Mouse (Mus musculus) liver, embryonic 11.5 days (tissue): Measurements from ENCODE around the gene Cfap43. TPM values are rescaled to one million over a fixed set of nuclear protein-coding genes. Genes with fewer than 3 reads are reported as not detected.

Experiments
- ATAC-seq: fragments of 200-750 bp; cut with Nextera tagmentation; replicated peaks from 2 replicates; pipeline ENCODE4 v1.8.0; 2017; ENCODE audit warnings: moderate number of reproducible peaks, mild to moderate bottlenecking, moderate TSS enrichment, moderate library complexity; ENCODE audit not compliant: low FRiP score
- DNase-seq: peaks from one replicate; pipeline ENCODE4 v3.0.0-alpha.2; 2017; ENCODE audit warnings: low spot score
- H3K27ac ChIP-seq: fragments of 300-500 bp; sonication (generic); 2 replicates; pipeline ENCODE4 v1.5.1; 2014; ENCODE audit warnings: mild to moderate bottlenecking, low read depth, low read length, control low read depth
- H3K27me3 ChIP-seq: fragments of 300-500 bp; sonication (generic); replicated peaks from 2 replicates; pipeline ENCODE4 v1.6.1; 2014; ENCODE audit warnings: low read length, mixed read lengths; ENCODE audit not compliant: control insufficient read depth, insufficient read depth
- H3K36me3 ChIP-seq: fragments of 300-500 bp; sonication (generic); 2 replicates; pipeline ENCODE4 v1.6.1; 2014; ENCODE audit warnings: mild to moderate bottlenecking, low read length, moderate library complexity, mixed read lengths; ENCODE audit not compliant: control insufficient read depth, insufficient read depth
- H3K4me1 ChIP-seq: fragments of 300-500 bp; sonication (generic); replicated peaks from 2 replicates; pipeline ENCODE4 v1.6.1; 2014; ENCODE audit warnings: low read length, mixed read lengths; ENCODE audit not compliant: control insufficient read depth, insufficient read depth
- H3K4me2 ChIP-seq: fragments of 300-500 bp; sonication (generic); 2 replicates; pipeline ENCODE4 v1.6.1; 2014; ENCODE audit warnings: mild to moderate bottlenecking, control low read depth, moderate library complexity
- H3K4me3 ChIP-seq: fragments of 300-500 bp; sonication (generic); 2 replicates; pipeline ENCODE4 v1.5.1; 2014; ENCODE audit warnings: low read depth, low read length, control low read depth
- H3K9ac ChIP-seq: fragments of 300-500 bp; sonication (generic); 2 replicates; pipeline ENCODE4 v1.6.1; 2014; ENCODE audit warnings: low read depth, low read length, control low read depth
- H3K9me3 ChIP-seq: fragments of 300-500 bp; sonication (generic); 2 replicates; pipeline ENCODE4 v1.6.1; 2016; ENCODE audit warnings: low read length, inconsistent platforms, mixed read lengths; ENCODE audit not compliant: control insufficient read depth
- WGBS: fragments of 180-500 bp; shearing (Covaris S2); extraction: QIAGEN DNeasy Blood & Tissue Kit; methylation state at CpG from one replicate; pipeline ENCODE4 v1.1.7; 2014; 5-methylcytosine and 5-hydroxymethylcytosine counted together
- polyA plus RNA-seq: library from polyadenylated mRNA; unstranded; fragments of >200 nt; fragmentation: Nextera tagmentation; extraction: Ambion mirVana; gene quantifications from 2 replicates; pipeline ENCODE4 v1.2.1, GENCODE M21; 2014

Gene Cfap43
- polyA plus RNA-seq, result 0.04 TPM in 1 of 2 replicates, not detected in the other

GRCm38 (mm10) chr19:47919126-47919965 lies at the start of gene Cfap43, which contains the start of gene Itprip:
TSS of gene Cfap43 (minus strand) at chr19:47919287.
TSS of gene Itprip (minus strand) at chr19:47919299.
- Histone ChIP-seq H3K4me1 (peaks cover 13% of the 10 kb centered on the region), H3K27me3 (no peaks in the 10 kb centered on the region), H3K4me2 (peak within 1 kb of the TSS; percentile 79), H3K36me3 (no peaks in the 10 kb centered on the region), H3K9ac (peak within 1 kb of the TSS; percentile 83), H3K4me3 (peak within 1 kb of the TSS; percentile 84), H3K9me3 (no peaks in the 10 kb centered on the region), H3K27ac (peak within 1 kb of the TSS; percentile 80)
- WGBS, result under 1% methylated on average over 48 of the region's 48 CpGs
- peak; percentile 89 for DNase-seq
- ATAC-seq, result peak; percentile 86

GRCm38 (mm10) chr19:47958181-47958580 lies 39.1 kb upstream of the Cfap43 start:
- H3K9me3 ChIP-seq, result no peaks in the 10 kb centered on the region
- H3K27ac ChIP-seq, result no peak overlapping the region
- H3K4me3 ChIP-seq, result no peak overlapping the region
- H3K4me1 ChIP-seq, result no peaks in the 10 kb centered on the region
- ATAC-seq (no peak), DNase-seq (no peak)
- no peaks in the 10 kb centered on the region for H3K36me3 ChIP-seq
- no peaks in the 10 kb centered on the region for H3K27me3 ChIP-seq
- no peak overlapping the region for H3K4me2 ChIP-seq
- WGBS, result 70% methylated on average over 13 of the region's 13 CpGs
- no peak overlapping the region for H3K9ac ChIP-seq

- no peak overlapping the region for H3K4me2 ChIP-seq
- no peaks in the 10 kb centered on the region for H3K36me3 ChIP-seq
- no peaks in the 10 kb centered on the region for H3K4me1 ChIP-seq
- H3K9me3 ChIP-seq, result no peaks in the 10 kb centered on the region
- no peak for ATAC-seq
- no peak overlapping the region for H3K9ac ChIP-seq
- H3K27me3 ChIP-seq, result no peaks in the 10 kb centered on the region
- no peak overlapping the region for H3K4me3 ChIP-seq
- 79% methylated on average over 9 of the region's 9 CpGs for WGBS
- no peak overlapping the region for H3K27ac ChIP-seq
- no peak for DNase-seq
Observed at GRCm38 (mm10) chr19:47953169-47953568, 34.1 kb upstream of the Cfap43 start.

DNA sequence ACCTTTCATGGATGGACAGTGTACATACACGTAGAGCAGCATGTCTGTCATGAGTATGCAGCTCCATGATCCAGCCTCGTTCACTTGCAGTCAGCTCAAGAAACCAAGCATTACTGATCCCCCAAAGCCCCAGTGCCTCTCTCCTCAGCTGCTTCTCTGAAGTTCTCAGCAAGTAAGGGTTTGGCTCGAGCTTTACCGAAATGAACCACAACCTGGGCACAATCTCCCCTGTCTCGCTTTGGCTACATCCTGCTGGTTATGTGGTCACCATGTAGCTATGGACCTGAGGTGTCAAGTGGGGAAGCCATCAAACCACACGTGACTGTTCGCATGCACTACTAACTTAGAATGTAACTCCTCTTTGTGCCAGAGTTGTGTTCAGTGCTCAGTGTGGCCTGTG lies 31.9 kb upstream of the Cfap43 start:
- DNase-seq, result no peak
- Histone ChIP-seq H3K4me1 (no peaks in the 10 kb centered on the region), H3K9ac (no peak overlapping the region), H3K4me3 (no peak overlapping the region), H3K9me3 (no peaks in the 10 kb centered on the region), H3K36me3 (no peaks in the 10 kb centered on the region), H3K27ac (no peak overlapping the region), H3K27me3 (no peaks in the 10 kb centered on the region), H3K4me2 (no peak overlapping the region)
- WGBS, result 83% methylated on average over 7 of the region's 7 CpGs
- no peak for ATAC-seq

DNA sequence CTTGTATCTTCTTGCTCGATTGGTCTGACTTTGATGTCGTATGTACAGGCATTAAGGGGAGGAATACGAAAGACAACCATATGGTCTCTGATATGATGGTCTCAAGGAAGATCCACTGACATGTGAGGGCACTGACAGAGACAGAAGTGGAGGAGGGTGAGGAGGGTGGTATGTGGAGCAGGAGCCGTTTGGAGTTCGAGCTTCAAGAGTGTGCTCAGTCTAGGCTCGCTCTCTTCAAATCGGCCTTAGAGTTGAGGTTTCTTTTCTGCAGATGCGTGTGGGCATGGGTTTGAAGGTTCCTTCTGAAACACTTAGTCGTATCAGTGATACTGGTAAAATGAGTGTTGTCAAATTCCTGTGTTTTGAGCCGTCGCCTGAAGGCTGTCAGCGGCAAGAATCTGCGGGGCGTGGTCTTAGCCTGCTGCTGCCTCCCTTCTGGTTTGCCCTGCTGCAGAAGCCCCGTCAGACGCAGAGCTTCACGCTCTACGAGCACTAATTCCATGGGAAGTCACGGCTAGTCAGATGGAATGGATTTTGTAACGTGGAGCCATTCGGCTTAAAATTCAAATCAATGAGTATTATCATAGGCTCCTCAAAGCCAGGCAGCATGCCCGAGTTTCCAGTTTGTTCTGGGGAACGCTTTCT lies 27.9 kb upstream of the Cfap43 start:
- WGBS, result 60% methylated on average over 23 of the region's 23 CpGs
- Histone ChIP-seq H3K27me3 (no peaks in the 10 kb centered on the region), H3K36me3 (no peaks in the 10 kb centered on the region), H3K9me3 (no peaks in the 10 kb centered on the region), H3K4me2 (no peak overlapping the region), H3K27ac (no peak overlapping the region), H3K4me1 (no peaks in the 10 kb centered on the region), H3K9ac (no peak overlapping the region), H3K4me3 (no peak overlapping the region)
- DNase-seq (no peak), ATAC-seq (no peak)

DNA sequence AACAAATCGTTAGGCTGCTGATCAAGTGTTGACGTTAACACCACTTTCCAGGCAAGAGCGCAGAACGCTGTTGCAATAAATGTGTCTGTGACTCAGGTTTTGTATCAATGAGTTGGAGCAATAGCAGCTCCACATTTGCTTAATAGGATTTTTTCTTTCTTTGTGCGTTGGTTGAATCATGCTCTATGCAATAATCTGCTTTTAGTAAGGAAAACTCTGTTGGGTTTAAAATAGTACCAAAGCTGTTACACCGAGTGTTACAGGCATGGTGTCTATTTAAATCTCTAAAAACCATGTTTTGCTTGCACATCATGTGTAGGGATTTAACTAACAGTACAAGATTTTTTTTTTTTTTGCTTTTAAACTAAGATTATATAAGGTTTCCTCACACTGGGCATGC lies 20.3 kb upstream of the Cfap43 start:
- DNase-seq (no peak), ATAC-seq (no peak)
- no peak overlapping the region for H3K4me2 ChIP-seq
- 0 out of 2 replicates have a peak, but pooled peaks cover 3% of the 10 kb centered on the region for H3K4me1 ChIP-seq
- peaks cover 15% of the 10 kb centered on the region for H3K27me3 ChIP-seq
- no peaks in the 10 kb centered on the region for H3K36me3 ChIP-seq
- no peak overlapping the region for H3K9ac ChIP-seq
- H3K27ac ChIP-seq, result no peak overlapping the region
- WGBS, result 81% methylated on average over 6 of the region's 6 CpGs
- no peak overlapping the region for H3K4me3 ChIP-seq
- no peaks in the 10 kb centered on the region for H3K9me3 ChIP-seq

- ATAC-seq, result peak; percentile 70
Observed at GRCm38 (mm10) chr19:47937443-47938406, 18.6 kb upstream of the Cfap43 start, which contains the start of gene Cfap58. TSS of gene Cfap58 (plus strand) at chr19:47937675.

GRCm38 (mm10) chr19:47936938-47937337 lies 17.9 kb upstream of the Cfap43 start:
- 58% methylated on average over 9 of the region's 9 CpGs for WGBS
- Histone ChIP-seq H3K27me3 (peaks cover 15% of the 10 kb centered on the region), H3K4me3 (no peak overlapping the region)

More at GRCm38 (mm10) chr19:47937443-47938406, 18.6 kb upstream of the Cfap43 start, which contains the start of gene Cfap58:
- H3K27me3 ChIP-seq, result peaks cover 15% of the 10 kb centered on the region
- no peaks in the 10 kb centered on the region for H3K36me3 ChIP-seq
- H3K9ac ChIP-seq, result no peak within 1 kb of the TSS
- peak within 1 kb of the TSS; percentile 70 for H3K4me2 ChIP-seq
- H3K27ac ChIP-seq, result no peak within 1 kb of the TSS
- 0 out of 2 replicates have a peak, but pooled peaks cover 3% of the 10 kb centered on the region for H3K4me1 ChIP-seq
- DNase-seq, result peak; percentile 65
- WGBS, result 10% methylated on average over 41 of the region's 41 CpGs
- H3K4me3 ChIP-seq, result peak within 1 kb of the TSS; percentile 39
- H3K9me3 ChIP-seq, result no peaks in the 10 kb centered on the region

More at GRCm38 (mm10) chr19:47936938-47937337, 17.9 kb upstream of the Cfap43 start:
- 0 out of 2 replicates have a peak, but pooled peaks cover 3% of the 10 kb centered on the region for H3K4me1 ChIP-seq
- no peak overlapping the region for H3K9ac ChIP-seq
- H3K27ac ChIP-seq, result no peak overlapping the region
- H3K9me3 ChIP-seq, result no peaks in the 10 kb centered on the region
- H3K4me2 ChIP-seq, result peak overlapping the region; percentile 70
- no peaks in the 10 kb centered on the region for H3K36me3 ChIP-seq
- ATAC-seq (no peak), DNase-seq (no peak)
